Mouse (Mus musculus) left cerebral cortex, adult 2 months (tissue): ENCODE measurements around the gene Eda. TPM values are rescaled to one million over a fixed set of nuclear protein-coding genes. Genes with fewer than 3 reads are reported as not detected.

Experiments
- DNase-seq, 2 experiments: peaks; one replicate each; pipeline ENCODE4 v3.0.0; 2021 to 2022; ENCODE audit warnings: low spot score in 2 of 2, mixed read lengths in 1 of 2; ENCODE audit errors: extremely low spot score in 1 of 2
- H3K27ac ChIP-seq: fragments of 200-600 bp; 2 replicates; pipeline ENCODE4 v1.8.1; 2022
- H3K4me3 ChIP-seq: fragments of 200-600 bp; 2 replicates; pipeline ENCODE4 v1.8.1; 2022
- CTCF ChIP-seq: fragments of 200-600 bp; IDR thresholded peaks from 2 replicates; pipeline ENCODE4 v1.8.1; 2022; ENCODE audit warnings: antibody characterized with exemption, mild to moderate bottlenecking, moderate library complexity
- intact Hi-C: fragments of 180-260 bp; cut with DNase I; formaldehyde crosslinking; loops from one replicate; pipeline ENCODE4 v1.15.1; 2025
- long read RNA-seq, 2 experiments: library from polyadenylated mRNA; stranded (forward); transcript quantifications; one replicate each; pipeline ENCODE4 v2.0.0; 2021; ENCODE audit warnings: borderline mapping rate in 2 of 2
- total RNA-seq, 2 experiments: library from RNA; stranded (reverse); gene quantifications; 2 replicates each; pipeline ENCODE4 v1.2.3; 2021

Gene Eda
- 1 to 10 TPM; 3.5 to 5.9 TPM for total RNA-seq
- long read RNA-seq, experiment 1, partial matches to known transcripts: 0 of 2 reads
- long read RNA-seq, experiment 1, other reads (novel, unspliced or antisense): 2 of 2 reads
- long read RNA-seq, experiment 2, partial matches to known transcripts: 1 of 4 reads
- long read RNA-seq, experiment 2, other reads (novel, unspliced or antisense): 3 of 4 reads

DNA sequence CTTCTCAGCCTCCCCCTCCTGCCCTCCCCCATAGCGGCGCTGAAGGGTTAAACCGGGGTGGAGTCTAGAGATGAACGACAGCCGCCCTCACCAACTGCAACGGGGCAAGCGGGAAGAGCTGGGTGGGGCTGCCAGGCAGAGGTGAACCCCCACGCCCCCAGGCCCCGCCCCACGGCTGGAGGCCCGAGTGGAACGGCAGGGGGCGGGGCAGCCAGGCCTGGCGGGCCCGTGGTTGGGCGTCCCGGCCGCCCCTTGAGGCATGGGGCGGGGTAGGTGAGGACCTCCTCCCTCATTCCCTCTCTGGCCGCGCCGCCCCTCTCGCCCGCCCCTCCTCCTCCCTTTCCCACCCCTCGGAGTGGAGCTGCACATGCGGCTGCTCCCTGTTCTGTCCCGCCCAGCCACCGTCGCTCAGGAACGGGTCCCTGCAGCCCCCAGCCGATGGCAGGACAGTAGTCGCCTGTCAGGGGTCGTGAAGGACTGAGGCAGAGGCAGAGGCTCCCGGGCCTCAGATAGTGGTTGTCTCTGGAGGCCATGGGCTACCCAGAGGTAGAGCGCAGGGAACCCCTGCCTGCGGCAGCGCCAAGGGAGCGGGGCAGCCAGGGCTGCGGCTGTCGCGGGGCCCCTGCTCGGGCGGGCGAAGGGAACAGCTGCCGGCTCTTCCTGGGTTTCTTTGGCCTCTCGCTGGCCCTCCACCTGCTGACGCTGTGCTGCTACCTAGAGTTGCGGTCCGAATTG lies at the start of gene Eda:
Gene Eda (plus strand): TSS at position 357 of the 735 bp plus-strand sequence.
- peak; percentile 69 to 78 for DNase-seq
- no peak within 1 kb of the TSS for H3K27ac ChIP-seq
- no peak for TF ChIP-seq CTCF
- intact Hi-C loops: loop anchor here (2.0 to 10.0 kb wide), 4 partner anchors 123 to 841 kb away; partner anchors contain the start of genes Efnb1 and Tmem28
- peak within 1 kb of the TSS; percentile 58 for H3K4me3 ChIP-seq

DNA sequence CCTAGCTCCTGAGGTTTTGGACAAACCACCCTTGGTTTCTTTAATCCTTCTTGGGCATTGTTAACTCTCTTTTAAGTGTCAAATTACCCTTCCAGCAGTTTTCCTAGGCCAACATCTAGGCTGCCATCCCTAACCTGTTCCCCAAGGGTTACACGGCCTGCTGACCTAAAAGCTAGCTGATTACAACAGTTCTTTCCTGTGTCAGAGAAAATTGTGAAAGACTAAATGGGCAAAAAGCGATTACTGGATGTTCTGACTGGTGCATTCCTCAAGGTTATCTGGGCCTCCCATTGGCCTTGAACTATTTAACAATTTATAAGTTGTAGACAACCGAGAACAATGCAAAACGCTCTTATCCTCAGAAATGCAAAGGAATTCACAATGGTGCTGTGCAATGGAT lies 14.4 kb upstream of the Eda start:
- no peak overlapping the region for H3K4me3 ChIP-seq
- no peak overlapping the region for H3K27ac ChIP-seq
- intact Hi-C loops: no loop called here
- no peak for TF ChIP-seq CTCF
- DNase-seq: no peak

DNA sequence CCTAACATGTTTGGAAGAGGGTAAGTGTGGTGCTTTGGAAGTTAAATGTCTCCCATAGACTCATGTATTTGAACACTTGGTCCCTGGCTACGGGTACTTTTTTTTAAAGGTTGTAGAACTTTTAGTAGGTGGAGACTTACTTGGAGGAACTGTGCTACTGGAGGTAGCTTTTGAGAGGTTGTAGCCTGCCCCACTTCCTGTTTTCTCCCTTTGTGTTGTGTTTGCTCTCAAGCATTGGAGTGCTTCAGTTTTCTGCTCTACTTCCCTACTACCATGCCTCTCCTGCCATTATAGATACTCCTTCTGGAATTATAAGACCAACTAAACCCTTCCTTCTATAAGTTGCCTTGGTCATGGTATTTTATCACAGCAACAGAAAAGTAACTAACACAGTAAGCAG lies 5.3 kb upstream of the Eda start:
- no peak overlapping the region for H3K27ac ChIP-seq
- intact Hi-C loops: loop anchor here (10.0 kb wide), 2 partner anchors 415 to 835 kb away; partner anchors contain the start of gene Efnb1
- no peak for DNase-seq
- no peak for TF ChIP-seq CTCF
- no peak overlapping the region for H3K4me3 ChIP-seq

DNA sequence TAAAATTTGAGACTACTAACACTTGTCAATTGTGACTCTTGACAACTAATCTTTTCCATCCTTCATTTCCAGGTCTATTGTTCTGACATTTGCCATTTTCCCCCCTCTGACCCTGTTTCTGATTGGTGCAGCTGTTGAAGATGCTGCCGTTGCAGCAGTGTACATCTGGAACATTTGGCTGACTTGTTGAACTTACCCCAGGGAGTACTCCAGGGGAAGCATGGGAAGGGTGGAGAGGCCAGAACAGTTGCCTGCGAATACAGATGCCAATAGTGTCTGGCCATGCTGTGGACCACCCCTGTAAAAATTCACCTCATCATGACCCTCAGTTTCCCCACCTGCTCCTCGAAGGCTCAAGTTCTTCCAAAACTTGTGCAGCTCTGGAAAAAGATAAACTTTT lies 1.0 kb upstream of the Eda start:
- Histone ChIP-seq H3K4me3 (no peak overlapping the region), H3K27ac (no peak overlapping the region)
- no peak for TF ChIP-seq CTCF
- intact Hi-C loops: loop anchor here (2.0 to 10.0 kb wide), 4 partner anchors 122 to 840 kb away; partner anchors contain the start of genes Efnb1 and Tmem28
- no peak for DNase-seq

DNA sequence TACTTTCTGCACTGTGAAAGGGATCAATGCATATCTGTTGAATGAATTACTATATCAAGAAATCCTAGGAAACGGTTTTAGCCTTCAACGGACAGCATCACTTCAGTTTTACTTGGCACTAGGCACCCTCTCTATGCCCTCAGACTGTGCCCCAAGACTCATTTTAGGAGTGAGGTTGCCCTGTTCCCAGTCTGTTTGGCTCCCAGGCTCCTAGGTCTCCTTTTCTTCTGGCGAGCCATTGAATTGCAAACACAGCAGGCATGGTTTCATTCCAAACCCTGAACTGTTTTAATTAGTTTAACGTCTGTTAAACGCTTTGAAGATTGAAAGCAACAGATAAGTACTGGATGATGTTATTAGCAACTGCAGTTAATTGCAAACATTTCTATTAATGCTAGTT lies 603 bp upstream of the Eda start:
- intact Hi-C loops: loop anchor here (2.0 to 10.0 kb wide), 4 partner anchors 122 to 840 kb away; partner anchors contain the start of genes Efnb1 and Tmem28
- no peak for TF ChIP-seq CTCF
- Histone ChIP-seq H3K4me3 (peak overlapping the region; percentile 58), H3K27ac (no peak overlapping the region)
- no peak for DNase-seq

DNA sequence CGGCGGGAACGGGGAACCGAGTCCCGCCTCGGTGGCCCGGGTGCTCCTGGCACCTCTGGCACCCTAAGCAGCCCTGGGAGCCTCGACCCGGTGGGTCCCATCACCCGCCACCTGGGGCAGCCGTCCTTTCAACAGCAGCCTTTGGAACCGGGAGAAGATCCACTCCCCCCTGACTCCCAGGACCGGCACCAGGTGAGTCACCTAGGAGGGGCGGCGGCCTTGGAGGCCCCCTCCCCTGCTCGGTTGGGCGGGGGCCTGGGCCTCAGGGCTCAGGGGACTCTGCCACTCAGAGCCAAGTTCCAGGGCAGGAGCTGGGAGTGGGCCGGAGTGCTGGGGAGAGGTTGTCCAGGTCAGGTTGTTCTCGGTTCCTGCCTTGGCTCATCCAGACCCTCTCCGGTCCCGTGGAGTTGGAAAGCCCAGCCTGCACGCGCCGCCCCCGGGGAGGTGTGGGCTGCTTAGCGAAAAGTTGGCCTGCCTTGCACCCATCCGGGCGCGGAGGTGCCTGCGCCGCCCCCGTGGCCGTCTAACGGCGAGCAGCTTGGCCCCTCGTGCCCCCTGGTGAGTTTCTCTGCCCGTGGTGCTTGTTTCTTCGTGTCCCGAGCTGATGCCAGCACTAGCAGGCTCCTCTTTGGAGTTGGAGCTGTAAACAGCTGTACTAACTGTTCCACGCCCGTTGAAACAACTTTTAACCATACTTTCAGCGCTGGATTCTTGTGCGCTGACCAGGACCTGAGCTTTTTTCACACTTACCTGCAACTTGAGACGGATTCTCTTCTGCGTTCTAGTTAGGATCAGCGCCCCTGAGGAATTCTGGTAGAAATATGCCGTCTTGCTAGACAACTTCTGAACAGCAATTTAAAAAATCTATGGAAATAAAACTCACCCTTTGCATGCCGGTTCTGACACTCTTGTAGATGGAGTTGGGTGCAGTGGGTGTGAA lies 849 bp downstream of the Eda start:
- Histone ChIP-seq H3K4me3 (peak overlapping the region; percentile 58), H3K27ac (no peak overlapping the region)
- peak in 1 of 2 experiments; percentile 7 for DNase-seq
- intact Hi-C loops: loop anchor here (2.0 to 10.0 kb wide), 4 partner anchors 123 to 841 kb away; partner anchors contain the start of genes Efnb1 and Tmem28
- no peak for TF ChIP-seq CTCF

DNA sequence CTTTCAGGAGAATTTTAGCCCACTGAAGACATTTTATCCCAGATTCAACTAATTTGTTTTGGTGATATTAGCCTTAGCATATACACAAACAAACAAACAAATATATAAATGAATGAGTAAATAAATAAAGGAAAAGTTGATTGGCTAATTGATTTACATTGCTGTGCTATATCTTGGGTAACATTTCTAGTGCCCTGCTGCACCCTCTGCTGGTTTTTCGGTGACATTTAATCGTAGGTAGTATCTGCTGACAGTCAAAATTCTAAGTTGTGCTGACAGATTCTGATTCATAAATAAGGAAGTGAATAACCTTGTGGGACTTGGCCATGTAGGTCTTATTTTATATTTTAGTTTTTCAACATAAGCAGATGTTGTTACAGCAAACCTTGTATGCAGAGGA lies 2.9 kb downstream of the Eda start:
- DNase-seq: no peak
- Histone ChIP-seq H3K27ac (no peak overlapping the region), H3K4me3 (no peak overlapping the region)
- intact Hi-C loops: loop anchor here (10.0 kb wide), 2 partner anchors 406 to 844 kb away; partner anchors contain the start of gene Efnb1
- peak; percentile 35 for TF ChIP-seq CTCF

DNA sequence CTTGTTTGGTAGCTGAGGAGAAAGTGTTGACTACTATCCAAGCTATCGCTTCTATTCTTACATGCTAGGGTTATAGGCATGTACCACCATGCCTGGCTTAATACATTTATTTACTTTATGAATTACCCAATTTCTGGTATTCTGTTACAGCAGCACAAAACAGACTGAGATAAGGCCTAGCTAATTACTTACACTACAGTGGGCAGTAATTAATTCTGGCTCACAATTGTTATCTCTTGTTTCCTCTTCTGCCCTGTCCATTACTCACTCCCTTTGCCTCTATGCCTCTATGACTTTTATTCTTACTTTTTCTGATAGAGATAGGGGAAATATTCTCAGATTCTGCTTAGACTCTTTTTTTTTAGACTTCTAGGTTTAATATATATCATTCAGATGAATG lies 18.0 kb downstream of the Eda start:
- no peak for TF ChIP-seq CTCF
- H3K27ac ChIP-seq: no peak overlapping the region
- no peak overlapping the region for H3K4me3 ChIP-seq
- no peak for DNase-seq
- intact Hi-C loops: no loop called here

DNA sequence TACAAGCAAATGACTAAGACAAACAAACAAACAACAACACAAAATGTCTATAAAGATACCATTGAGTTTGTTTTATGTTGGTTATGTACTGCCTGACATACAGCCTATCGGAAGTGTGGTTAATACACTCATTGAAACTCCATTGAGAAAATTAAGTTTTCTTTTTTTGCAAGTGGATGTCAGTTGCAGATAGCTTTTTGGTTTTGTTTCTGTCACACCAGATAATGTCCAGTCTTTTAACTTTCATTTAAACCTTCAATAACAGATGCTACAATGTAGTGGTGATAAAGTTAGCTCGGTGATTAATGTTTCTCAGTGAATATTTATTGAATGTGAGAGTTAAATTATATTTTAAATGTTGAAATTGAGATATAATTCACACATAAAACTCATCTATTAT lies 23.9 kb downstream of the Eda start:
- TF ChIP-seq CTCF: no peak
- no peak overlapping the region for H3K27ac ChIP-seq
- intact Hi-C loops: no loop called here
- no peak overlapping the region for H3K4me3 ChIP-seq
- no peak for DNase-seq

DNA sequence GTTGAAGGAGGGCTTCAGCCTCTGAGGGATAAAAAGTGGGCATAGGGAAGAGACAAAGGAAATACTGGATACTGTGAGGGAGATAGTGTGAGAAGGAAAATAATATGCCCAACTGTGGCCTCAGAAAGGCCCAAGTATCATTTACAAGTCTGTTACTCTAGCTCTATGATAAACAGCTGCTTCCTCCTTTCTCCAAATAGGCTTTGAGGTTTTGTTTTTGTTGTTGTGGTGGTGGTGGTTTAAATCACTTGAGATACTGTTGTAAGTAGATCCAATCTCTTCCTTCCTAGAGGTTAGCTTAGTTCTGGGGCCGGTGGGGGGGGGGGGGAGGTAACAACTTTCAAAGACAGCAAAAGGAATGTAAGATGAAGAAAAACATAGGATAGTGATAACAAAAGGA lies 143.0 kb downstream of the Eda start:
- intact Hi-C loops: no loop called here
- no peak for TF ChIP-seq CTCF
- Histone ChIP-seq H3K27ac (no peak overlapping the region), H3K4me3 (no peak overlapping the region)
- no peak for DNase-seq

DNA sequence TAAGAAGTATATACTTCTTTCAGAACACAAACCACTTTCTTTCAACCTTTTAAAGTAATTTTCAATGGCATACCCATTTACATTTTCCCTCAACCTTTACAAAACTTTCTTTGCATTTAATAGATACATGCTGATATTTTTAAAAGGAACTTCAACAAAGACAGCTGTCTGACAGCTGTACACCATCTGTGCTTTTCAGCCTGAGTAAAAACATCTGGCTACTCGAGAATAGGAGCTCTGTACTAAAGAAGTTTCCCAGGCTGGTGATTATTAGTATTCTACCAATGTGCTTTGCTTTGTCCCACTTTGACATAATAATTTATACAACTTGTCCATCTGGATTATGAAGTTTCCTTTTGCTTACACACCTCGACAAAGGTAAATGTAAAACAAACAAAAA lies 219.9 kb downstream of the Eda start:
- no peak for TF ChIP-seq CTCF
- DNase-seq: no peak
- intact Hi-C loops: no loop called here
- Histone ChIP-seq H3K27ac (no peak overlapping the region), H3K4me3 (no peak overlapping the region)

DNA sequence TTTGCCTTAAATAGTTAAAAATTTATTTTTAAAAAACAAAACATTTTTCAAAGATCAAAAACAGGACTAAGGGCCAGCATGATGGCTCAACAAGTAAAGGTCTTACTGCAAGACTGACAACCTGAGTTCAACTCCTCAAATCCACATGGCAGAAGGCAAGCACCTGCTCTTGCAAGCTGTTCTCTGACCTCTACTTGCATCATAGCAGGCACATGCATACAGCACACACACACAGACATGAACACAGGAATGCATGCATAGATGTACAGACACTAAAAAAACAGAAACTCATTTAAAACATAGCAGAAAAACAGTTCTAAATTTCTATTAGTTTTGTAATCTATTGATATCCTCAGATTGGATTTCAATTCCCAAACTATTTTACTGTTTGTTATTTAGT lies 338.2 kb downstream of the Eda start:
- no peak for DNase-seq
- intact Hi-C loops: no loop called here
- no peak overlapping the region for H3K27ac ChIP-seq
- H3K4me3 ChIP-seq: no peak overlapping the region
- TF ChIP-seq CTCF: no peak
